Mouse (Mus musculus): ENCODE measurements around the gene Dll3.
A peak's percentile ranks its signal among the peaks of the same experiment; 100 is the strongest.

The Dll3 gene

DNA sequence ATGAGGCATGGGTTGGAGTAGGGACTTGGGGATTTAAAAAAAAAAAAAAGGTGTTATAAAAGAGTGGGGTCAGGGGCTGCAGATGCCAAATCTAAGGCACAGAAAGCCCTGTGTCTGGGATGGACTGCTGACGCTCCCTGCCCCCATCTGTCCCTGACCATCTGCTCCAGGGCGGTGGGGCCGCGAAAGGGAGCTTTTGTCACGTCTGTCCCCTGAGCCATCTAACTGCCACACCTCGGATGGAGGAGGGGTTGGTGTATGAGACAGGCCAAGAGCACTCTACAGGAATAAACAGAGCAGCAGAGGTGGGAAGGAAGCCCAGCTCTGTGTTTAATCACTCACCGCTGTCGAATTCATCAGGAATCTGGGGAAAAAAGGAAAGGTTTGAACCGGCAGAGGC lies 7.7 kb upstream of the Dll3 start:
- DNase-seq (ENCODE audit: low read depth) = no peak

- no peak for DNase-seq (ENCODE audit: low read depth)
Observed at GRCm38 (mm10) chr7:28306216-28306615, 4.2 kb upstream of the Dll3 start.

DNA sequence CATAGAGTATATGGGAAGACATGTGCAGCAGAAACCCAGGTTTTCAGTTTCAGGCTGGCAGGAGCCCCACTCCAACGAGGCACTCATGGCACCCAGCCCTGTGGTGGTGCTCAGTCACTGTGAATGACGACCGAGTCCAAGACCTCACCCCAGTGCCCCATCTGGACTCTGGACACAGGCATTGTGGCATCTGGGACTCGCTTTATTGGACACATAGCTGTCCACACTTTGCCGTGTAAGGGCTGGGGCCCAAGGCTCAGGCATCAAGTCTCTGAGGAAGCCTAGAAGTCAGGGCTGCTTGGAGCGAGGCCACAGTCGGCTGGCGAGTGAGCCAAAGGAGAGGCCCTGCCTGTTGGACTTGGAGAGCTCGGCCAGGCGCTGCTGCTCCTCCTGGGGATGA lies 3.6 kb upstream of the Dll3 start:
- no peak for DNase-seq (ENCODE audit: low read depth)

- DNase-seq (ENCODE audit: low read depth) = peak; percentile 20
Observed at GRCm38 (mm10) chr7:28298837-28299625, 3.0 kb downstream of the Dll3 start.

GRCm38 (mm10) chr7:28294481-28294880 lies 7.6 kb downstream of the Dll3 start:
- DNase-seq (ENCODE audit: low read depth) = no peak

GRCm38 (mm10) chr7:28290638-28291590 lies 11.1 kb downstream of the Dll3 start, which contains the start of gene Selenov:
Gene Selenov, minus strand, starts transcription at chr7:28291186.
- no peak for DNase-seq (ENCODE audit: low read depth)

- no peak for DNase-seq (ENCODE audit: low read depth)
Observed at GRCm38 (mm10) chr7:28290165-28290564, 11.9 kb downstream of the Dll3 start.

DNA sequence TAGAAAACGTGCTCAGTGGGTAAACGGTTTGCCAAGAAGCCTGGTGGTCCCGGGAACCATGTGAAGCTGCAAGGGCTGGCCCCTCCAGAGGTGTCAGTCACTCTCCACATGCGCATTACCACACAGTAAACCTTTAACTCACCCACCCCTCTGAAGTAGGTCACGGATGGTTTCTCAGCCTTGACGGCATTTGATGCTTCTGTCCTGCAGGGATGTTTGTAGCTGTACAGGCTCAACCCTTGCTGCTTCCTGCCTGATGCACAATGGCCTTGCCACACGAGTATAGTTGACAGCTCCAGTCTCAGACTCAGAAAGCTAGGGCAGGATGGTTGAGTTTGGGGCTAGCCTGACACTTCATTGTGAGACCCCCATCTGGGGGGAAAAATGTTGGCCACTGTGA lies 21.4 kb downstream of the Dll3 start:
- DNase-seq (ENCODE audit: low read depth) = no peak

- no peak for DNase-seq (ENCODE audit: low read depth)
Observed at GRCm38 (mm10) chr7:28278279-28278652, 23.8 kb downstream of the Dll3 start.

- DNase-seq (ENCODE audit: low read depth) = peak; percentile 77
Observed at GRCm38 (mm10) chr7:28277615-28278278, 24.3 kb downstream of the Dll3 start, which contains the start of gene Eid2b. Gene Eid2b, plus strand, starts transcription at chr7:28277739.

GRCm38 (mm10) chr7:28277237-28277614 lies 24.8 kb downstream of the Dll3 start:
- no peak for DNase-seq (ENCODE audit: low read depth)

GRCm38 (mm10) chr7:28271761-28272160 lies 30.3 kb downstream of the Dll3 start:
- DNase-seq (ENCODE audit: low read depth) = no peak

GRCm38 (mm10) chr7:28269355-28269754 lies 32.7 kb downstream of the Dll3 start:
- no peak for DNase-seq (ENCODE audit: low read depth)

- DNase-seq (ENCODE audit: low read depth) = no peak
Observed at GRCm38 (mm10) chr7:28268576-28268975, 33.5 kb downstream of the Dll3 start.

GRCm38 (mm10) chr7:28268042-28268531 lies 34.0 kb downstream of the Dll3 start:
- DNase-seq (ENCODE audit: low read depth) = no peak

GRCm38 (mm10) chr7:28267129-28268041 lies 34.7 kb downstream of the Dll3 start, which contains the start of gene Eid2:
Gene Eid2, plus strand, starts transcription at chr7:28267881.
- peak; percentile 72 for DNase-seq (ENCODE audit: low read depth)

DNA sequence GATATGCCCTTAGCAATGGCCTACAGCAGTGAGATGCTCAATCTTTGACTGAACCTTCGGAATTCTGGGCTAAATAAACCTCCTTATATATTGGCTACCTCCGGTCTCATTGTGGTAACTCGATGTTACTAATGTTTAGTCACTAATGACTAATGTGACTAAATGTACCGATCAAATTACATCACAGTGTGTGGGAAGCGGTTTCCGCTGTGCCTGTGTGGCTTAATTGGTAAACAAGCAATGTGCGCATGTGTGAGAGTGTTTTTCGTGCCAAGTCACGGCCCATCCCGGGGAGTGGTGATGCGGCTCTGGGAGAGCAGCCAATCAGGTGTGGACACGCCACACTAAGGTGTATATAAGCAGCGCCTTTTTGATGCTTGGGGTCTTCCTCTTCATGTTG lies 36.6 kb downstream of the Dll3 start:
- no peak for DNase-seq (ENCODE audit: low read depth)

- no peak for DNase-seq (ENCODE audit: low read depth)
Observed at GRCm38 (mm10) chr7:28263786-28264185, 38.3 kb downstream of the Dll3 start.

DNA sequence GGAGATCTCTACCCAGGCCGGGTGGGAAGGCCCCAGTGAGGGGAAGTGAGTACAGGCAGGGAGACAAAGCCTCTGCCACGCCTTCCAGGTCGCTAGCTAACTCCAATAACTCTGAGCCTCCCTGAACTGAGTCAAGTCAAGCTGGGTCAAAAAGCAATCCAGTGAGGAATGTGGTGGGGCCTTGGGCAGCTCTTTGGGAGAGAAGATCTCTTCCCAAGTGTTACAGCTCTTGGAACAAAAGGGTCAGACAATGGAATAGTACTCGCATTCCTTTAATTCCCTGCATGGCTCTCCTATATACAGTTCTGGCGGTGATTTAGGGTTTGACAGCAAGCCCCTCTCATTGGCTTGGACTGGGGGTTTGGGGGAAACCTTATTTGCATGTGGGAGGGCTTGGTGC lies 39.2 kb downstream of the Dll3 start:
- no peak for DNase-seq (ENCODE audit: low read depth)

DNA sequence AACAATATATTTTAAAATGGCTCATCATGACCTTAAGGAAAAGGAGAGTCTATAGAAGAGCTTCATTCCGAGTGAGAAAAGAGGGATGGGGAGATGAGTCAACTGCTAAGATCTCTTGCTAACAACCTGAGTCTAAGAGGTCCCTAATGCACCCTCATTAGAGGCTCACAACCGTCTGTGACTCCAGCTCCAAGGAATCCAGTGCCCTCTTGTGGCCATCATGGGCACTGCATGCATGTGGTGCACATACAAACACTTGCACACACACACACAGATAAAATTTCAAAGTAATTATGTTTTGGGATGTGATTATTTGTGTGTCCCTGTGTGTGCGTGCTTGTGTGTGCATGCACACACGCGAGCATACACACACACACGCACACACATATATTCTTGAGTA lies 46.6 kb downstream of the Dll3 start:
- DNase-seq (ENCODE audit: low read depth) = no peak

DNA sequence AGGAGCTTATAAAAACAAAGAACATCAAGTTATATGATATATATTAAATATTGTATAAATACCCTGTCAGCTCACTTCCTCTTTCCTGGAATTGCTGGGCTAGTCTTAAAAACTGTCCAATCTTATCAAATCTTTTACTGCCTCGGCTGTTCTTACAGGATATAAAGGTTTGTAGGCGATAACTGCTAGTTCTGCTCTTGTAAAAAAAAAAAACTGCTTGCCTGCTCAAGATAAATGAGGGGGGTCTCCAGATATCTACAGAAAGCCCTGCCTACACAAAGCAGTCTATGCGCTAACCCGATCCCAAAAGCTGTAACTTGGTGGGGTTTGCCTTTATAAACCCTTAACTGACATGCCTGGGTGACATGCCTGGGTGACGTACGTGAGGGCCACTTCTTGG lies 47.4 kb downstream of the Dll3 start:
- no peak for DNase-seq (ENCODE audit: low read depth)
